Mouse (Mus musculus): Measurements from ENCODE around the gene Hif3a. TPM values are rescaled to one million over a fixed set of nuclear protein-coding genes. Genes with fewer than 3 reads are reported as not detected.
"Not testable (repeated sequence)": the region's sequence is repeated elsewhere in the genome, so short reads cannot be mapped to it uniquely, and the experiment has no call there.

Gene Hif3a
- 31.6 and 37.2 TPM in 2 replicates for polyA plus RNA-seq (2014; fragmentation: Nextera tagmentation; extraction: Ambion mirVana)

DNA sequence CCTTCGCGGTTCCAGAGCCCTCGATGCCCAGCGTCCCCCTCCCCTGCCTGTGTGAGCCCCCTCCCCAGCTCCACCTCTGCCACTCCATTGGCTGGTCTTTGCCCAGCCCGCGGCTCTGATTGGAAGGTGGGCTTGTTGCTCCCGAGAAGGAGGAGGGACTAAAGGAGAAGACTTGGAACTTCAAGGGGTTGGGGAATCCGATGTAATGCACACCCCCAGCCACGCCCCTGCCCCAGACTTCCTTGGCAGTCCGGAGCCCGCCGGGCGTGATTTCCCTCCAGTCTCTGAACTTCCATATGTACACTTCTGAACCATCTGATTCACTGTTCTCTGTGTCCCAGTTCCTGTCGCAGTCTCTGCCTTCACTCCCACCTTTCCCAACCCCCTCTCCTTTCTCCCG, at the start of gene Hif3a:
Gene Hif3a, minus strand, starts transcription at position 39 of the 400 bp plus-strand sequence.
- H3K27ac ChIP-seq (ENCODE audit: low read depth, low read length): peak within 1 kb of the TSS; percentile 66
- peaks cover 48% of the 10 kb centered on the region for H3K4me1 ChIP-seq (ENCODE audit: control insufficient read depth, insufficient read depth, low read length)
- WGBS (ENCODE audit: insufficient replicate concordance): 2% methylated on average over 15 of the region's 15 CpGs
- peak within 1 kb of the TSS; percentile 65 for H3K9ac ChIP-seq (ENCODE audit: low read depth, low read length)
- peak within 1 kb of the TSS; percentile 78 for H3K4me2 ChIP-seq
- peak within 1 kb of the TSS; percentile 50 for H3K4me3 ChIP-seq (ENCODE audit: low read depth, low read length)
- ATAC-seq (replicated peaks; ENCODE audit: insufficient number of reproducible peaks, low FRiP score, low TSS enrichment): peak; percentile 60
- H3K36me3 ChIP-seq (ENCODE audit: control insufficient read depth, insufficient read depth, low read length): no peaks in the 10 kb centered on the region
- H3K27me3 ChIP-seq (ENCODE audit: control insufficient read depth, insufficient read depth, low read length): no peaks in the 10 kb centered on the region
- H3K9me3 ChIP-seq (replicated peaks; ENCODE audit: control insufficient read depth, low read length): no peaks in the 10 kb centered on the region

DNA sequence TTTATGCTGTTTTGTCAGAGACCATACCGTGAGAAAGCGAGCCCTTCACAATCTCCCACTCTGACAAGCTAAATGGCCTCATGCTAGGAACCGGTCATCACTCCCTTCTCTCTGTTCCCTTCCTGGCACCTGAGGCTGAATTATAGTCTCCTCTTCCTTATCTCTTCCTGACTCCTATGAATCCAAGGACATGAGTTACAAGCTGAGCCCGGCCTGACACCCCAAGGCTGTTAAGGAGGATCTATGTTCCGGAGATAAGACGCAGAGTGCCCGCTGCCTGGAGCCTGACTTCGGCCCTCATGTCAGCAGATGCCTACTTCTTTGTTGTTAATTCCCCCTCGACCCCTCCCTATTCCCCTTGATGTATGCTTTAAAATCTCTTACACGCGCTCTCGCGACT, 39.4 kb upstream of the Hif3a start:
- not testable (repeated sequence) for H3K4me2 ChIP-seq; H3K4me1 ChIP-seq (ENCODE audit: control insufficient read depth, insufficient read depth, low read length); H3K4me3 ChIP-seq (ENCODE audit: low read depth, low read length); H3K36me3 ChIP-seq (ENCODE audit: control insufficient read depth, insufficient read depth, low read length); H3K27ac ChIP-seq (ENCODE audit: low read depth, low read length); H3K27me3 ChIP-seq (ENCODE audit: control insufficient read depth, insufficient read depth, low read length); H3K9me3 ChIP-seq (replicated peaks; ENCODE audit: control insufficient read depth, low read length); ATAC-seq (replicated peaks; ENCODE audit: insufficient number of reproducible peaks, low FRiP score, low TSS enrichment); H3K9ac ChIP-seq (ENCODE audit: low read depth, low read length)
- WGBS (ENCODE audit: insufficient replicate concordance): 83% methylated on average over 13 of the region's 13 CpGs

DNA sequence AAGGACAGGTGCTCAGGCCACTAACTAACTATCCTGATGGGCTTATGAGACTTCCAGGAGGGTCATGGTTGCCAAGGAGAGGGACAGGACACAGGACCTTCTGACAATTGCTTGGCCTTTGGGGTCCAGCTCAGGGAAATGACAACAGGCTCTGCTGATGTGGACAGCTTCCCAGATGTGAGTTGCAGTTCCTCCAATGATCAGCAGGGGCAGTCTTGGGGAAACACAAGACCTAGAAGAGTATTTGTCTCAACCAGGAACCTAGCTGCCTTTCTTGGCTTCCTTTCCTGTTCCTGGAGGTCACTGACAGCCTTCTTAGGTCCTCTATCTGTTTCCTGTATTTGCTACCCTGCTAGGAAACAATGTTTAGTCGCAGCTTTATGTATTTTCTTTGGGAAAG, 29.1 kb upstream of the Hif3a start:
- Histone ChIP-seq H3K4me2 (no peak overlapping the region), H3K9me3 (replicated peaks; ENCODE audit: control insufficient read depth, low read length) (no peaks in the 10 kb centered on the region; the same call in 1 of the 2 replicates), H3K36me3 (ENCODE audit: control insufficient read depth, insufficient read depth, low read length) (no peaks in the 10 kb centered on the region), H3K4me1 (ENCODE audit: control insufficient read depth, insufficient read depth, low read length) (no peaks in the 10 kb centered on the region), H3K27ac (ENCODE audit: low read depth, low read length) (no peak overlapping the region), H3K9ac (ENCODE audit: low read depth, low read length) (no peak overlapping the region), H3K27me3 (ENCODE audit: control insufficient read depth, insufficient read depth, low read length) (no peaks in the 10 kb centered on the region), H3K4me3 (ENCODE audit: low read depth, low read length) (no peak overlapping the region)
- 0% methylated on average over 1 of the region's 1 CpGs for WGBS (ENCODE audit: insufficient replicate concordance)
- ATAC-seq (replicated peaks; ENCODE audit: insufficient number of reproducible peaks, low FRiP score, low TSS enrichment): no peak

DNA sequence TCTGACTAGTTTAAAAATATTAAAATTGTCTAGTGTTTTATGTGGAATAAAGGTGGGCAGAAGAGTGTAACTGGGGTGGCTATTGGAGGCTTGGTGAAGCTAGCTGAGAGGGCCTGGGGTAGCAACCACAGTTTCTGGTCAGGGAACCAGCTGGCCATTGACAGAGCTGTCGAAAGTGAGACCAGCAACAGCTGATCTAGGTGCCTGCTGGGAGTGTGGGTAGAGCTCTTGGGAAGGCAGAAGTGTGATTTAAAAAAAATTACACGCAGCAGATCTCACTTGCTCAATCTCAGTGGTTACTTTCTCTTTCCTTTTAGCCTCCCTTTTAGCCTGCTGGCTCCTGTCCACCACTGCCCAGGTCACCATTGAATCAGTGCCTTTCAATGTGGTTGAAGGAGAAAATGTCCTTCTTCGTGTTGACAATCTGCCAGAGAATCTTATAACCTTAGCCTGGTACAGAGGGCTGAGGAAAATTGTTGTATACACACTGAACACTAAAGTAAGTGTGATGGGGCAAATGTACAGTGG, 27.9 kb upstream of the Hif3a start:
- ATAC-seq (replicated peaks; ENCODE audit: insufficient number of reproducible peaks, low FRiP score, low TSS enrichment): no peak
- Histone ChIP-seq H3K27ac (ENCODE audit: low read depth, low read length) (no peak overlapping the region), H3K36me3 (ENCODE audit: control insufficient read depth, insufficient read depth, low read length) (no peaks in the 10 kb centered on the region), H3K4me3 (ENCODE audit: low read depth, low read length) (no peak overlapping the region), H3K4me1 (ENCODE audit: control insufficient read depth, insufficient read depth, low read length) (no peaks in the 10 kb centered on the region), H3K9me3 (replicated peaks; ENCODE audit: control insufficient read depth, low read length) (no peaks in the 10 kb centered on the region; the same call in 1 of the 2 replicates), H3K9ac (ENCODE audit: low read depth, low read length) (no peak overlapping the region), H3K27me3 (ENCODE audit: control insufficient read depth, insufficient read depth, low read length) (no peaks in the 10 kb centered on the region), H3K4me2 (no peak overlapping the region)
- WGBS (ENCODE audit: insufficient replicate concordance): 50% methylated on average over 3 of the region's 3 CpGs

DNA sequence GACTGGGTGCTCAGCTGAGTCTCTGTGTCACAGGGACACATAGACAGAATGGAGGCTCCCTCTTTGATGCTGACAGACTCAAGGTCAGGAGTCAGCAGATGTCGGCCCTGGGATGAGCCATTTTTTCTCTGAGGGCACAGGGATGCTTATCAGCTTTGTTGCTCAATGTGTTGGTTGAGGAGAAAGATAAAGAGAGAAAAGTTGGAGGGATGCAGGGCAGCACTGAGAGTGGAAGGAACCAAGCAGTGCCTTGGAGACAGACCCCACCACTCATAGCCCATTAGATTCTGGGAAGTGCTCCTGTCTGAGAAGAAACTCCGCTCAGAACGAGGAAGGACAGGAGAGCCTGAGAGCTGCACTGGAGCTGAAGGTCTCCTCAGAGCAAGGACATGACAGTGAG, 25.5 kb upstream of the Hif3a start:
- no peak for ATAC-seq (replicated peaks; ENCODE audit: insufficient number of reproducible peaks, low FRiP score, low TSS enrichment)
- H3K9ac ChIP-seq (ENCODE audit: low read depth, low read length): no peak overlapping the region
- WGBS (ENCODE audit: insufficient replicate concordance): 71% methylated on average over 3 of the region's 3 CpGs
- H3K4me3 ChIP-seq (ENCODE audit: low read depth, low read length): no peak overlapping the region
- no peaks in the 10 kb centered on the region for H3K9me3 ChIP-seq (replicated peaks; ENCODE audit: control insufficient read depth, low read length)
- no peak overlapping the region for H3K4me2 ChIP-seq
- no peaks in the 10 kb centered on the region for H3K4me1 ChIP-seq (ENCODE audit: control insufficient read depth, insufficient read depth, low read length)
- H3K36me3 ChIP-seq (ENCODE audit: control insufficient read depth, insufficient read depth, low read length): no peaks in the 10 kb centered on the region
- H3K27ac ChIP-seq (ENCODE audit: low read depth, low read length): no peak overlapping the region
- no peaks in the 10 kb centered on the region for H3K27me3 ChIP-seq (ENCODE audit: control insufficient read depth, insufficient read depth, low read length)

DNA sequence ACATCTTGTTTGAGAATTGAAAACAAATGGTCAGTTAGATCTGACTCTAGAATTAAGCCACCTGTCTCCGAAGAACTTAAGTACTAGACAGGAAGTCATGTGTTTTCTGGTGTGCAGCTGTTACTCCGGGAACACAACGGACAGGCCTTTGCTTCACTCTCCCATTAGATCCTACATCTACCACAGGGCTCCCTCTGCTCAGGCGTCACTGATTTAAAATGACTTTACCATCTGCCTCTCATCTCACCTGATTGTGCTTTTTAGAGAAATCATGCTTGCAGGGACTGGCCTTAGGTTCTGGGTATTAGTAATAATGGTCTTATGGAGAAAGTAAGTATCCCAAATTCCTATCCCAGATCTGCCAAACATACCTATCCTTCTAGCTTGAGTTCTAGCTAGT, 20.5 kb upstream of the Hif3a start:
- Histone ChIP-seq H3K36me3 (ENCODE audit: control insufficient read depth, insufficient read depth, low read length) (no peaks in the 10 kb centered on the region), H3K4me3 (ENCODE audit: low read depth, low read length) (no peak overlapping the region), H3K4me1 (ENCODE audit: control insufficient read depth, insufficient read depth, low read length) (no peaks in the 10 kb centered on the region), H3K9ac (ENCODE audit: low read depth, low read length) (no peak overlapping the region), H3K4me2 (no peak overlapping the region), H3K9me3 (replicated peaks; ENCODE audit: control insufficient read depth, low read length) (no peaks in the 10 kb centered on the region), H3K27ac (ENCODE audit: low read depth, low read length) (no peak overlapping the region), H3K27me3 (ENCODE audit: control insufficient read depth, insufficient read depth, low read length) (no peaks in the 10 kb centered on the region)
- 69% methylated on average over 4 of the region's 4 CpGs for WGBS (ENCODE audit: insufficient replicate concordance)
- no peak for ATAC-seq (replicated peaks; ENCODE audit: insufficient number of reproducible peaks, low FRiP score, low TSS enrichment)

DNA sequence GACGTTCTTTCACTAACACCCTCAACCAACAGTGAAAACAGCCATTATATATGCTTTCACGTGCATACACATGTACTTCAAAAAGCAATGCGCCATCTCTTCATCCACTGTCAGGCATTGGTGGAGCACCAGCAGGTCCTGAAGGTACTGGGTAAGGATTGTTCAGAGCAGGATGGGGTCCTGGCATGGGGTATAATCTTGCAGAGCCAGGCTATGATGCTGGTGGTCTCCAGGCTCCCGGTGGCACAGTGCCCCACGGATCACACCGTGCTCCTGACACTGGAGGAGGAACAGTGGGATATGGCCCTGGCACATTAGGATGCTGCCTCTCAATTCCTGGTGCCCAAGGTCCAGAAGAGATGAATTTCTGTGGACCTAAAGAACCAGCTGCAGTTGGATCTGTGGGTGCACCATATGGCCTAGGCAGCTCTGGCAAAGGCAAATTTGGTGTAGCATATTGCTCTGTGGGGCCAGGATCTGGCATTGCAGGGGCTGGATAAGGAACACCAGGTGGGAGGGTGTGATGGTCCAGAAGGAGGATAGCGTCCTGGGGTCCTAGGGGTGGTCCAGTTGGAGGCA, 15.9 kb upstream of the Hif3a start:
- Histone ChIP-seq H3K27me3 (ENCODE audit: control insufficient read depth, insufficient read depth, low read length) (no peaks in the 10 kb centered on the region), H3K4me1 (ENCODE audit: control insufficient read depth, insufficient read depth, low read length) (no peaks in the 10 kb centered on the region), H3K9me3 (replicated peaks; ENCODE audit: control insufficient read depth, low read length) (no peaks in the 10 kb centered on the region), H3K9ac (ENCODE audit: low read depth, low read length) (no peak overlapping the region), H3K4me2 (no peak overlapping the region), H3K36me3 (ENCODE audit: control insufficient read depth, insufficient read depth, low read length) (no peaks in the 10 kb centered on the region), H3K27ac (ENCODE audit: low read depth, low read length) (no peak overlapping the region), H3K4me3 (ENCODE audit: low read depth, low read length) (no peak overlapping the region)
- ATAC-seq (replicated peaks; ENCODE audit: insufficient number of reproducible peaks, low FRiP score, low TSS enrichment): no peak
- 76% methylated on average over 7 of the region's 7 CpGs for WGBS (ENCODE audit: insufficient replicate concordance)

DNA sequence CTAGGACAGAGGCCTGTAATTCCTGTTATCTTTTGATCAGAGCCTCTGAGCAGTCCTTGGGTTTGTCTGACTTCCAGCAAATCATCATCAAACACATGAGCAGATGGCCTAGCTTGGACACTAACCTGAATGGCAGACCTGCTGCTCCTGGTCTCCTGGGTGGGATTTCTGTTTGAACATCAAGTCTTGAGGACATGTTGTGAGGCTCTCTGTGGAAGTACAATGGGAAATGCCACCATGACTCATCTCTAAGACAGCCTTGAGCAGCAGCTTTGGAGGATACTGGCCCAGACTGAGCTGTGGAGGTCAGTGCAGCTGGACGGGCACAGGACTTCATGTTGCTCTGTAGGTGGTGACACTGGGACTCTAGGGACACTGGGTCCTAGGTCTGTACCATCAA, 14.3 kb upstream of the Hif3a start:
- Histone ChIP-seq H3K4me2 (no peak overlapping the region), H3K27ac (ENCODE audit: low read depth, low read length) (no peak overlapping the region), H3K4me3 (ENCODE audit: low read depth, low read length) (no peak overlapping the region), H3K9ac (ENCODE audit: low read depth, low read length) (no peak overlapping the region), H3K27me3 (ENCODE audit: control insufficient read depth, insufficient read depth, low read length) (no peaks in the 10 kb centered on the region), H3K4me1 (ENCODE audit: control insufficient read depth, insufficient read depth, low read length) (no peaks in the 10 kb centered on the region), H3K9me3 (replicated peaks; ENCODE audit: control insufficient read depth, low read length) (no peaks in the 10 kb centered on the region), H3K36me3 (ENCODE audit: control insufficient read depth, insufficient read depth, low read length) (no peaks in the 10 kb centered on the region)
- WGBS (ENCODE audit: insufficient replicate concordance): 83% methylated on average over 1 of the region's 1 CpGs
- no peak for ATAC-seq (replicated peaks; ENCODE audit: insufficient number of reproducible peaks, low FRiP score, low TSS enrichment)

All from heart, embryonic 11.5 days (tissue).